Mouse (Mus musculus) 3134 (cell line): Measurements from ENCODE around the gene Ank2.
"Not testable (repeated sequence)": the region's sequence is repeated elsewhere in the genome, so short reads cannot be mapped to it uniquely, and the experiment has no call there.

ENCODE experiments used
- DNase-seq: peaks from one replicate; pipeline ENCODE4 v3.0.0-alpha.2; 2011; ENCODE audit warnings: low spot score; ENCODE audit not compliant: insufficient read length; ENCODE audit errors: extremely low read depth

Gene Ank2

GRCm38 (mm10) chr3:127487302-127487701 lies 11.8 kb downstream of the Ank2 start:
- no peak for DNase-seq

GRCm38 (mm10) chr3:127485174-127485573 lies 14.0 kb downstream of the Ank2 start:
- DNase-seq: no peak

- no peak for DNase-seq
These were observed 17.5 kb downstream of the Ank2 start for GRCm38 (mm10) chr3:127481658-127482057.

GRCm38 (mm10) chr3:127480369-127480768 lies 18.8 kb downstream of the Ank2 start:
- not testable (repeated sequence) for DNase-seq

GRCm38 (mm10) chr3:127474115-127474514 lies 25.0 kb downstream of the Ank2 start:
- DNase-seq: no peak

GRCm38 (mm10) chr3:127469164-127469752 lies 29.9 kb downstream of the Ank2 start:
- no peak for DNase-seq

- no peak for DNase-seq
These were observed 30.6 kb downstream of the Ank2 start for GRCm38 (mm10) chr3:127468569-127468968.

GRCm38 (mm10) chr3:127463816-127464480 lies 35.2 kb downstream of the Ank2 start:
- DNase-seq: no peak

- no peak for DNase-seq
These were observed 36.0 kb downstream of the Ank2 start for GRCm38 (mm10) chr3:127463165-127463564.

GRCm38 (mm10) chr3:127462413-127462812 lies 36.7 kb downstream of the Ank2 start:
- no peak for DNase-seq

GRCm38 (mm10) chr3:127460891-127461437 lies 38.2 kb downstream of the Ank2 start:
- no peak for DNase-seq

- no peak for DNase-seq
These were observed 39.3 kb downstream of the Ank2 start for GRCm38 (mm10) chr3:127459858-127460257.

GRCm38 (mm10) chr3:127458925-127459324 lies 40.2 kb downstream of the Ank2 start:
- no peak for DNase-seq

GRCm38 (mm10) chr3:127458420-127458798 lies 40.7 kb downstream of the Ank2 start:
- DNase-seq: no peak

GRCm38 (mm10) chr3:127457761-127458419 lies 41.3 kb downstream of the Ank2 start:
- DNase-seq: no peak

GRCm38 (mm10) chr3:127453738-127454137 lies 45.4 kb downstream of the Ank2 start:
- no peak for DNase-seq

GRCm38 (mm10) chr3:127453254-127453653 lies 45.9 kb downstream of the Ank2 start:
- DNase-seq: no peak

GRCm38 (mm10) chr3:127452233-127452632 lies 46.9 kb downstream of the Ank2 start:
- DNase-seq: no peak

GRCm38 (mm10) chr3:127451741-127452140 lies 47.4 kb downstream of the Ank2 start:
- DNase-seq: no peak

- no peak for DNase-seq
These were observed 48.1 kb downstream of the Ank2 start for GRCm38 (mm10) chr3:127451070-127451469.

GRCm38 (mm10) chr3:127446173-127446572 lies 53.0 kb downstream of the Ank2 start:
- peak; percentile 18 for DNase-seq

- DNase-seq: no peak
These were observed 65.9 kb downstream of the Ank2 start for GRCm38 (mm10) chr3:127433291-127433690.
